Mouse (Mus musculus): Measurements from ENCODE around the gene Cfap46. TPM values are rescaled to one million over a fixed set of nuclear protein-coding genes. Genes with fewer than 3 reads are reported as not detected.
"Not testable (repeated sequence)": the region's sequence is repeated elsewhere in the genome, so short reads cannot be mapped to it uniquely, and the experiment has no call there.

Gene Cfap46
- polyA plus RNA-seq, 1 experiment from 2014 or later: 1.4 TPM

- peak; percentile 91 for ATAC-seq
- H3K9ac ChIP-seq: no peak overlapping the region
- H3K9me3 ChIP-seq (replicated peaks): no peaks in the 10 kb centered on the region
- H3K36me3 ChIP-seq (ENCODE audit: poor library complexity, severe bottlenecking): no peaks in the 10 kb centered on the region
- no peaks in the 10 kb centered on the region for H3K4me1 ChIP-seq
- no peak overlapping the region for H3K27ac ChIP-seq
- no peak overlapping the region for H3K4me2 ChIP-seq
- H3K27me3 ChIP-seq: 0 out of 2 replicates have a peak, but pooled peaks cover 8% of the 10 kb centered on the region
- no peak overlapping the region for H3K4me3 ChIP-seq
- WGBS: 27% methylated on average over 6 of the region's 6 CpGs
Measured at GRCm38 (mm10) chr7:139703146-139703825, 19.7 kb upstream of the Cfap46 start.

DNA sequence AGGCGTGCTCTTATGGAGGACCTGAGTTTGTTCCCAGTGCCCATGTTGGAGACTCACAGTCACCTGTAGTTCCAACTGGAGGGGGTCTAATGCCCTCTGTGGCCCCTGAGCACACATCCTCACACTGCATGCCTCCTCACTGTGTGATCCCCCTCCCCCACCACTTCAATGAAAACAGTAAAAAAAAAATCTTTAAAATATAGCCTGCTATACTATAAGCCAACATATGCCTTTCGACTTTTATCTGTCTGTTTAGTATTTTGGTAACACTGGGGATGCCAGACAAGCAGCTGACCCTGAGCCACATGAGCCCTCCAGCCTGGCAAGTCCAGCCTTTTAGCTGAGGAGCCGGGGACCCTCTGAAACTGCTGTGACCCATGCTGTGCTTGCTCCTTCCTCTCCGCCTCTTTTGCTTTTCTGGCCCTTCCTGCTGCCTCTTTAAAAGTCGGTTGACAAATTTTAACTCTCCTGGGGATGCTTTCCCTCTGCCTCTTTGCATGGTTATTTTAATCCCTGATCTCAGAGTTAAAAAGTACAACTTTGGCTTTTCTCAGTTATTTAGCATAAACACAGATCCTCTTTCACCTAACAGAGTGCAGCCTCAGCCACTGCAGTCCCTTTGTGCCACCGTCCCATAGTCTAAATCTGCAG lies 18.2 kb upstream of the Cfap46 start:
- no peak overlapping the region for H3K9ac ChIP-seq
- H3K36me3 ChIP-seq (ENCODE audit: poor library complexity, severe bottlenecking): no peaks in the 10 kb centered on the region
- no peaks in the 10 kb centered on the region for H3K9me3 ChIP-seq (replicated peaks)
- no peak overlapping the region for H3K27ac ChIP-seq
- no peaks in the 10 kb centered on the region for H3K4me1 ChIP-seq
- H3K4me3 ChIP-seq: no peak overlapping the region
- ATAC-seq: no peak
- no peak overlapping the region for H3K4me2 ChIP-seq
- WGBS: 35% methylated on average over 6 of the region's 6 CpGs
- H3K27me3 ChIP-seq: 0 out of 2 replicates have a peak, but pooled peaks cover 8% of the 10 kb centered on the region

- H3K27me3 ChIP-seq: no peaks in the 10 kb centered on the region
- H3K4me2 ChIP-seq: no peak overlapping the region
- no peak overlapping the region for H3K27ac ChIP-seq
- 93% methylated on average over 4 of the region's 4 CpGs for WGBS
- H3K9ac ChIP-seq: no peak overlapping the region
- H3K36me3 ChIP-seq (ENCODE audit: poor library complexity, severe bottlenecking): no peaks in the 10 kb centered on the region
- no peak overlapping the region for H3K4me3 ChIP-seq
- ATAC-seq: no peak
- no peaks in the 10 kb centered on the region for H3K4me1 ChIP-seq
- no peaks in the 10 kb centered on the region for H3K9me3 ChIP-seq (replicated peaks)
Measured at GRCm38 (mm10) chr7:139692641-139693294, 9.2 kb upstream of the Cfap46 start.

DNA sequence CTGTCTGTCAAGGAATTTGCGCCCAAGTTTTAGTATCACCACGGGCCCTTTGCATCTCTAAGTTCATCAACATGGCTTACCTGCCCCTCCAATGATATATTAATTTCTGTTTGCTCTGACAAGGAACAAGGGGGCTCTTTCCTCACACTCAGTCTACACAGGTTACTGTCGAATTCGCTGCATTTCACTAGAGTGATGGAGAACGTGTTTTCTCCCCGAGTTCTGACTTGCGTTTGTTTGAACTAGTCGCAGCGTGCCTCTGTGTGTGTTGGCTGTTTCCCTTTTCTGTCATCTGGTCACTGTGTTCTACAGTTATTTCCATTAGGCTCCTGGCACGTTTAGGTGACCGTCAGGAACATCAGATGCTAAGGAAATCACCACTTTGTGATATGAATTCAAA lies 8.6 kb upstream of the Cfap46 start:
- H3K9ac ChIP-seq: no peak overlapping the region
- no peak for ATAC-seq
- H3K9me3 ChIP-seq (replicated peaks): no peaks in the 10 kb centered on the region
- no peaks in the 10 kb centered on the region for H3K27me3 ChIP-seq
- WGBS: 89% methylated on average over 11 of the region's 11 CpGs
- no peaks in the 10 kb centered on the region for H3K36me3 ChIP-seq (ENCODE audit: poor library complexity, severe bottlenecking)
- H3K4me1 ChIP-seq: no peaks in the 10 kb centered on the region
- no peak overlapping the region for H3K4me3 ChIP-seq
- no peak overlapping the region for H3K4me2 ChIP-seq
- no peak overlapping the region for H3K27ac ChIP-seq

DNA sequence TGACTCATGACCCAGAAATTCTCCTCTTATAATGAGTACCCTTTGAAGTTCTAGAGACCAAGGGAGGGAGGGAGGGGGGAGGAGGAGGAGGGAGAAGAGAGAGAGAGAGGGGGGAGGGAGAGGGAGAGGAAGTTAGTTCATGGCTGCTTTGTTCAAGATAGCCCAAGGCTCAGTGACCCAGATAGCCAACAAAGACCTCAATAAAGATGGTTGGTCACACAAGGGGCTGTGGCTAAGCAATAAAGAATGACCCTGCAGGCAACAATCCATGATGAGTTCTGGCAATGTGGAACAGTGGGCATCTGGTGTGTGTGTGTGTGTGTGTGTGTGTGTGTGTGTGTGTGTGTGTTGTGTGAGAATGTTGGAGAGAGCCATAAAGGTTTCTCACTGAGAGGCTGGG lies 1.7 kb upstream of the Cfap46 start:
- Histone ChIP-seq H3K27ac (no peak overlapping the region), H3K4me1 (peaks cover 17% of the 10 kb centered on the region; the same call in 1 of the 2 replicates), H3K36me3 (ENCODE audit: poor library complexity, severe bottlenecking) (no peaks in the 10 kb centered on the region), H3K27me3 (peaks cover 14% of the 10 kb centered on the region; the same call in 1 of the 2 replicates), H3K4me3 (no peak overlapping the region), H3K9ac (no peak overlapping the region), H3K9me3 (replicated peaks) (no peaks in the 10 kb centered on the region), H3K4me2 (no peak overlapping the region)
- no peak for ATAC-seq

DNA sequence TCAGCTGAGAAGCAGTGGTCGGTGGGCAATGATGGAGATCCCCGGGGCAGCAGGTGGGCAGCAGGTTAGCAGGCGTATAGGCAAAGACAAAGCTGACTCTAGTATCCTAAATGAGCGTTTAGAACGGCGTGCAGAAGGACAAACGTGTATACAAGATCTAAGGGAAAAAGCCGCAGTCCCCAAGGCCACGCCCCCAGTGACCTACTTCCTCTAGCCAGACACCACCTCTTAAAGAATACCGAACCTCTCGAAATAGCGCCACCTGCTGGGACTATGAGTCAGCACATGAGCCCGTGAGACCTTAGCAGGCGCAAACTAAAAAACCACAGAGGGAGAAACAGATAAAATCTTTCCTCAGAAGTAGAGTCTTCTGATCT lies 924 bp upstream of the Cfap46 start:
- Histone ChIP-seq H3K4me3 (peak overlapping the region; percentile 59), H3K4me2 (peak overlapping the region; percentile 95), H3K27ac (peak overlapping the region; percentile 11; the same call in 1 of the 2 replicates), H3K36me3 (ENCODE audit: poor library complexity, severe bottlenecking) (no peaks in the 10 kb centered on the region), H3K9me3 (replicated peaks) (no peaks in the 10 kb centered on the region), H3K27me3 (peaks cover 14% of the 10 kb centered on the region; the same call in 1 of the 2 replicates), H3K9ac (peak overlapping the region; percentile 65), H3K4me1 (peaks cover 17% of the 10 kb centered on the region; the same call in 1 of the 2 replicates)
- peak; percentile 89 for ATAC-seq
- 0% methylated on average over 14 of the region's 14 CpGs for WGBS

GRCm38 (mm10) chr7:139681921-139682598 lies 1.6 kb downstream of the Cfap46 start:
- ATAC-seq: no peak
- H3K9ac ChIP-seq: no peak overlapping the region
- H3K27ac ChIP-seq: no peak overlapping the region
- peaks cover 18% of the 10 kb centered on the region for H3K27me3 ChIP-seq
- H3K4me2 ChIP-seq: no peak overlapping the region
- H3K4me1 ChIP-seq: peaks cover 17% of the 10 kb centered on the region; the same call in 1 of the 2 replicates
- H3K4me3 ChIP-seq: no peak overlapping the region
- H3K9me3 ChIP-seq (replicated peaks): no peaks in the 10 kb centered on the region
- 76% methylated on average over 11 of the region's 11 CpGs for WGBS
- H3K36me3 ChIP-seq (ENCODE audit: poor library complexity, severe bottlenecking): no peaks in the 10 kb centered on the region

- H3K9me3 ChIP-seq (replicated peaks): no peaks in the 10 kb centered on the region
- H3K27ac ChIP-seq: no peak overlapping the region
- H3K4me3 ChIP-seq: no peak overlapping the region
- H3K9ac ChIP-seq: no peak overlapping the region
- H3K4me1 ChIP-seq: no peaks in the 10 kb centered on the region
- no peaks in the 10 kb centered on the region for H3K36me3 ChIP-seq (ENCODE audit: poor library complexity, severe bottlenecking)
- no peak overlapping the region for H3K4me2 ChIP-seq
- 90% methylated on average over 3 of the region's 3 CpGs for WGBS
- peaks cover 12% of the 10 kb centered on the region for H3K27me3 ChIP-seq
- ATAC-seq: no peak
Measured at GRCm38 (mm10) chr7:139676433-139676832, 7.2 kb downstream of the Cfap46 start.

DNA sequence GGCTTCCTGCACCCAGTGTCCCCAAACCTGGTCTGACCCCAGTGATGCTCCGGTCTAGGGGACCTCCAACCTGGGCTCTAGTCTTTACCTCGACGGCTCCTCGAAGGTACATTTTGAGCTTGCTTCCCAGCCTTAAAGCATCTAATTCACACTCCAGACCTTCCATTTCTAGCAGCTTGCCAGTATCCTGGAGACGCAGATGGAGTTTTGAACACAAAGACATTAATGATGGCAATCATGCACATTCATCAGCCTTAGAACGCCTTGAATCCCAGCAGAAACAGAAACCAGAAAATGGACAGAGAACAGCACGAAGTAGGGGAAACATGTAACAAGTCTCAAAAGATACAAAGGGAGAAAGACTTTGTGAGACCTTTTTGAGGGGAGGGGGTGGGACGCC lies 16.7 kb downstream of the Cfap46 start:
- H3K9ac ChIP-seq: no peak overlapping the region
- no peak overlapping the region for H3K4me3 ChIP-seq
- WGBS: 68% methylated on average over 8 of the region's 8 CpGs
- ATAC-seq: no peak
- no peaks in the 10 kb centered on the region for H3K36me3 ChIP-seq (ENCODE audit: poor library complexity, severe bottlenecking)
- peaks cover 4% of the 10 kb centered on the region; the same call in 1 of the 2 replicates for H3K4me1 ChIP-seq
- H3K27me3 ChIP-seq: 0 out of 2 replicates have a peak, but pooled peaks cover 5% of the 10 kb centered on the region
- H3K4me2 ChIP-seq: no peak overlapping the region
- H3K27ac ChIP-seq: peak overlapping the region; percentile 36; the same call in 1 of the 2 replicates
- no peaks in the 10 kb centered on the region for H3K9me3 ChIP-seq (replicated peaks)

- H3K27ac ChIP-seq: no peak overlapping the region
- H3K4me3 ChIP-seq: no peak overlapping the region
- H3K4me2 ChIP-seq: no peak overlapping the region
- no peaks in the 10 kb centered on the region for H3K9me3 ChIP-seq (replicated peaks)
- H3K36me3 ChIP-seq (ENCODE audit: poor library complexity, severe bottlenecking): no peaks in the 10 kb centered on the region
- WGBS: 78% methylated on average over 3 of the region's 3 CpGs
- H3K27me3 ChIP-seq: 0 out of 2 replicates have a peak, but pooled peaks cover 2% of the 10 kb centered on the region
- H3K9ac ChIP-seq: no peak overlapping the region
- no peak for ATAC-seq
- H3K4me1 ChIP-seq: peaks cover 4% of the 10 kb centered on the region; the same call in 1 of the 2 replicates
Measured at GRCm38 (mm10) chr7:139663318-139663717, 20.3 kb downstream of the Cfap46 start.

- H3K4me2 ChIP-seq; H3K27me3 ChIP-seq; H3K4me1 ChIP-seq; H3K4me3 ChIP-seq; H3K9me3 ChIP-seq (replicated peaks); H3K27ac ChIP-seq; H3K36me3 ChIP-seq (ENCODE audit: poor library complexity, severe bottlenecking); H3K9ac ChIP-seq; ATAC-seq: not testable (repeated sequence)
- 93% methylated on average over 28 of the region's 28 CpGs for WGBS
Measured at GRCm38 (mm10) chr7:139659901-139660300, 23.7 kb downstream of the Cfap46 start.

DNA sequence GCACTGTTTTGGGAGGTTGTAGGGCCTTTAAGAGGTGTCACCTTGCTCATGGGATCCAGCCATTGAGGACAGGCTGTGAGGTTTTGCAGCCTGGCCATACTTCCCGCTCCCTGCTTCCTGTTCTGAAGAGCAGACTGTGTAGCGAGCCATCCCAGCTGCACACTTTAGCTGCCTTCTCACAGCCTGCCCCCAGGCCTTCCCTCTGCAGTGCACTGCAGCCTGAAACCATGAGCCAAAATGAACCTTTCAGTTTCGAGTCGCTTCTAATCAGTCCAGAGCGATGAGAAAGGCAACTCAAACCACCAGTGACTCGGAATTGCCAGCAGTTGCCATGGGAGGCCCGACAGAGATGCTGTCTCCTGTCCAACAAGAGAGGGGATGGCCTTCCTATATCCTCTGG lies 33.9 kb downstream of the Cfap46 start:
- ATAC-seq: no peak
- no peak overlapping the region for H3K4me2 ChIP-seq
- 87% methylated on average over 7 of the region's 7 CpGs for WGBS

More for the DNA sequence above, 33.9 kb downstream of the Cfap46 start:
- no peak overlapping the region for H3K27ac ChIP-seq
- no peaks in the 10 kb centered on the region for H3K4me1 ChIP-seq
- H3K36me3 ChIP-seq (ENCODE audit: poor library complexity, severe bottlenecking): no peaks in the 10 kb centered on the region
- H3K9me3 ChIP-seq (replicated peaks): no peaks in the 10 kb centered on the region
- H3K9ac ChIP-seq: no peak overlapping the region
- H3K4me3 ChIP-seq: no peak overlapping the region
- peaks cover 8% of the 10 kb centered on the region; the same call in 1 of the 2 replicates for H3K27me3 ChIP-seq
